Mouse (Mus musculus): Measurements from ENCODE around the gene Dmc1. TPM values are rescaled to one million over a fixed set of nuclear protein-coding genes. Genes with fewer than 3 reads are reported as not detected.

Gene Dmc1
- polyA plus RNA-seq, 1 experiment = 0.74 TPM

GRCm38 (mm10) chr15:79519400-79520220, 85.3 kb downstream of the Dmc1 start:
- H3K4me1 ChIP-seq (replicated peaks; ENCODE audit: control insufficient read depth, insufficient read depth, low read length) = peaks cover 10% of the 10 kb centered on the region
- TF ChIP-seq POLR2A (IDR thresholded peaks at IDR 0.05; ENCODE audit: control insufficient read depth, extremely low read depth, insufficient read depth, low read length, poor library complexity) (no peak), CTCF (IDR thresholded peaks at IDR 0.05; ENCODE audit: borderline replicate concordance, control insufficient read depth, extremely low read depth, insufficient read depth, low read length, poor library complexity) (no peak)
- no peak overlapping the region for H3K4me3 ChIP-seq (ENCODE audit: control insufficient read depth, insufficient read depth, low read length)
- no peak for DNase-seq
- no peaks in the 10 kb centered on the region for H3K36me3 ChIP-seq (ENCODE audit: control insufficient read depth, insufficient read depth, low read length)
- WGBS = 76% methylated on average over 16 of the region's 16 CpGs
- no peak overlapping the region for H3K27ac ChIP-seq (ENCODE audit: control insufficient read depth, insufficient read depth, low read length)
- H3K27me3 ChIP-seq (ENCODE audit: control insufficient read depth, insufficient read depth, low read length) = peaks cover 7% of the 10 kb centered on the region; the same call in 1 of the 2 replicates

- Histone ChIP-seq H3K36me3 (ENCODE audit: control insufficient read depth, insufficient read depth, low read length) (no peaks in the 10 kb centered on the region), H3K4me3 (ENCODE audit: control insufficient read depth, insufficient read depth, low read length) (no peak overlapping the region), H3K4me1 (replicated peaks; ENCODE audit: control insufficient read depth, insufficient read depth, low read length) (peaks cover 14% of the 10 kb centered on the region), H3K27me3 (ENCODE audit: control insufficient read depth, insufficient read depth, low read length) (peaks cover 7% of the 10 kb centered on the region; the same call in 1 of the 2 replicates), H3K27ac (ENCODE audit: control insufficient read depth, insufficient read depth, low read length) (no peak overlapping the region)
- TF ChIP-seq POLR2A (IDR thresholded peaks at IDR 0.05; ENCODE audit: control insufficient read depth, extremely low read depth, insufficient read depth, low read length, poor library complexity) = no peak
- TF ChIP-seq CTCF (IDR thresholded peaks at IDR 0.05; ENCODE audit: borderline replicate concordance, control insufficient read depth, extremely low read depth, insufficient read depth, low read length, poor library complexity) = no peak
- no peak for DNase-seq
- WGBS = 95% methylated on average over 3 of the region's 3 CpGs
Measured at GRCm38 (mm10) chr15:79518571-79518970, 86.3 kb downstream of the Dmc1 start.

- no peak for TF ChIP-seq CTCF (IDR thresholded peaks at IDR 0.05; ENCODE audit: borderline replicate concordance, control insufficient read depth, extremely low read depth, insufficient read depth, low read length, poor library complexity)
- no peak for TF ChIP-seq POLR2A (IDR thresholded peaks at IDR 0.05; ENCODE audit: control insufficient read depth, extremely low read depth, insufficient read depth, low read length, poor library complexity)
- no peak overlapping the region for H3K4me3 ChIP-seq (ENCODE audit: control insufficient read depth, insufficient read depth, low read length)
- DNase-seq = no peak
- peaks cover 7% of the 10 kb centered on the region; the same call in 1 of the 2 replicates for H3K27me3 ChIP-seq (ENCODE audit: control insufficient read depth, insufficient read depth, low read length)
- no peak overlapping the region for H3K27ac ChIP-seq (ENCODE audit: control insufficient read depth, insufficient read depth, low read length)
- 89% methylated on average over 4 of the region's 4 CpGs for WGBS
- H3K36me3 ChIP-seq (ENCODE audit: control insufficient read depth, insufficient read depth, low read length) = no peaks in the 10 kb centered on the region
- H3K4me1 ChIP-seq (replicated peaks; ENCODE audit: control insufficient read depth, insufficient read depth, low read length) = peaks cover 14% of the 10 kb centered on the region
Measured at GRCm38 (mm10) chr15:79517710-79518109, 87.2 kb downstream of the Dmc1 start.

DNA sequence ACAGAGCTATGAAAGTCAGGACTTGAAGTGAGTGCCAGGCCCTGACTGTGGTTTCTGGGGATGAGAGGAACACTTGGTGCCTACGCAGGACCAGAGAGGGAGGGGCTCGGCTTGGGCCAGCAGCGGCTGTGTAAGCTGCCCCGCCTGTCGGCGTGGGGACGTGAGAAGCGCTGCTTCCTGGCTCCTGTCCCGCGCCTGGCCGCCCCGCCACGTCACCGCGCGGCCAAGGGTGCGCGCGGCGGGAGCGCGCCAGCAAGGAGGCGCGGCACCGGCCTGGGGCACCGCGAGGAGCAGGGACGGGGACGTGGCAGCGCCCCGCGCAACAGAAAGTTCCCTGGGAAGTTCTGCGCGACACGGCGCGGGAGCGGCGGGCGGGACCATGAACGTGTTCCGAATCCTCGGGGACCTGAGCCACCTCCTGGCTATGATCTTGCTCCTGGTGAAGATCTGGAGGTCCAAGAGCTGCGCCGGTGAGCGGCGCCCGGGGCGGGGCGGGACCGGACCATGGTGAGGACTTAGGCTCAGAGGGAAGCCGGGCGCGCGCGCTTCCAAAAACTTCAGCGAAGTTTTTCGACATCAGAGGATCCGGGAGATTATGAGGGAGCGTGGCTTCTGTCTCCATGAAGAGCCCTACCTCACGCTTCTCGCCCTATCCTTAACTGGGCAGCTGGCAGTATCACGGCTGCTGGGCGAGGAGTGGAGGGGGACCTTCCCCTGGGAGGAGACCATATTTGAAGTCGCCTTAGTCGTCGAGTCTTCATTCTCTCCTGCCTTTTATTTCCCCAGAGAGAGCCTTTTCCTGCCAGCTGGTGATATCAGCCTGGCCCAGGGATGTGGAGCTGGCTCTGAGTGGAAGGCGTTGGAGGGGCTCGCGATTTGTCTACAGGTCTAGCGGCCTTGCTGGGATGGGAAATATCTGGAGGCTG, 88.5 kb downstream of the Dmc1 start, which contains the start of gene Kdelr3:
Kdelr3 (plus strand) TSS at position 241 of the 926 bp plus-strand sequence.
- DNase-seq = peak; percentile 12
- no peak within 1 kb of the TSS for H3K27ac ChIP-seq (ENCODE audit: control insufficient read depth, insufficient read depth, low read length)
- WGBS = 4% methylated on average over 71 of the region's 71 CpGs
- H3K4me1 ChIP-seq (replicated peaks; ENCODE audit: control insufficient read depth, insufficient read depth, low read length) = peaks cover 19% of the 10 kb centered on the region
- H3K27me3 ChIP-seq (ENCODE audit: control insufficient read depth, insufficient read depth, low read length) = peaks cover 9% of the 10 kb centered on the region; the same call in 1 of the 2 replicates
- TF ChIP-seq POLR2A (IDR thresholded peaks at IDR 0.05; ENCODE audit: control insufficient read depth, extremely low read depth, insufficient read depth, low read length, poor library complexity) = no peak
- 0 out of 2 replicates have a peak, but pooled peaks have one; percentile 17 for TF ChIP-seq CTCF (IDR thresholded peaks at IDR 0.05; ENCODE audit: borderline replicate concordance, control insufficient read depth, extremely low read depth, insufficient read depth, low read length, poor library complexity)
- no peaks in the 10 kb centered on the region for H3K36me3 ChIP-seq (ENCODE audit: control insufficient read depth, insufficient read depth, low read length)
- peak within 1 kb of the TSS; percentile 33 for H3K4me3 ChIP-seq (ENCODE audit: control insufficient read depth, insufficient read depth, low read length)

- Histone ChIP-seq H3K36me3 (ENCODE audit: control insufficient read depth, insufficient read depth, low read length) (no peaks in the 10 kb centered on the region), H3K27me3 (ENCODE audit: control insufficient read depth, insufficient read depth, low read length) (peaks cover 23% of the 10 kb centered on the region), H3K4me1 (replicated peaks; ENCODE audit: control insufficient read depth, insufficient read depth, low read length) (peaks cover 23% of the 10 kb centered on the region), H3K27ac (ENCODE audit: control insufficient read depth, insufficient read depth, low read length) (no peak overlapping the region), H3K4me3 (ENCODE audit: control insufficient read depth, insufficient read depth, low read length) (no peak overlapping the region)
- peak; percentile 14 for DNase-seq
- TF ChIP-seq CTCF (IDR thresholded peaks at IDR 0.05; ENCODE audit: borderline replicate concordance, control insufficient read depth, extremely low read depth, insufficient read depth, low read length, poor library complexity) = no peak
- TF ChIP-seq POLR2A (IDR thresholded peaks at IDR 0.05; ENCODE audit: control insufficient read depth, extremely low read depth, insufficient read depth, low read length, poor library complexity) = no peak
- 12% methylated on average over 9 of the region's 9 CpGs for WGBS
Measured at GRCm38 (mm10) chr15:79513940-79514339, 91.0 kb downstream of the Dmc1 start.
